Mouse (Mus musculus) forebrain, embryonic 11.5 days (tissue): Measurements from ENCODE around the gene Epha6. TPM values are rescaled to one million over a fixed set of nuclear protein-coding genes. Genes with fewer than 3 reads are reported as not detected.

Experiments
- ATAC-seq: fragments of 200-750 bp; cut with Nextera tagmentation; replicated peaks from 2 replicates; pipeline ENCODE4 v1.8.0; 2017; ENCODE audit warnings: moderate TSS enrichment; ENCODE audit not compliant: low FRiP score
- DNase-seq: peaks from one replicate; pipeline ENCODE4 v3.0.0-alpha.2; 2017; ENCODE audit warnings: low spot score
- H3K27ac ChIP-seq: fragments of 300-500 bp; sonication (generic); 2 replicates; pipeline ENCODE4 v1.5.1; 2014; ENCODE audit warnings: low read depth, low read length
- H3K27me3 ChIP-seq: fragments of 300-500 bp; sonication (generic); 2 replicates; pipeline ENCODE4 v1.6.1; 2014; ENCODE audit warnings: mild to moderate bottlenecking, low read length, mixed read lengths; ENCODE audit not compliant: control insufficient read depth, insufficient read depth
- H3K36me3 ChIP-seq: fragments of 300-500 bp; sonication (generic); 2 replicates; pipeline ENCODE4 v1.6.1; 2014; ENCODE audit warnings: mild to moderate bottlenecking, low read length, moderate library complexity, mixed read lengths; ENCODE audit not compliant: control insufficient read depth, insufficient read depth
- H3K4me1 ChIP-seq: fragments of 300-500 bp; sonication (generic); replicated peaks from 2 replicates; pipeline ENCODE4 v1.6.1; 2014; ENCODE audit warnings: low read length, mixed read lengths; ENCODE audit not compliant: control insufficient read depth, insufficient read depth
- H3K4me2 ChIP-seq: fragments of 300-500 bp; sonication (generic); 2 replicates; pipeline ENCODE4 v1.6.1; 2014; ENCODE audit warnings: low read depth, mild to moderate bottlenecking, low read length, moderate library complexity, mixed read lengths; ENCODE audit not compliant: severe bottlenecking
- H3K4me3 ChIP-seq: fragments of 300-500 bp; sonication (generic); 2 replicates; pipeline ENCODE4 v1.5.1; 2014; ENCODE audit warnings: low read depth, low read length
- H3K9ac ChIP-seq: fragments of 300-500 bp; sonication (generic); 2 replicates; pipeline ENCODE4 v1.6.1; 2014; ENCODE audit warnings: low read length
- H3K9me3 ChIP-seq: fragments of 300-500 bp; sonication (generic); 2 replicates; pipeline ENCODE4 v1.6.1; 2016; ENCODE audit warnings: low read length, mixed read lengths; ENCODE audit not compliant: control insufficient read depth
- WGBS: fragments of 180-500 bp; shearing (Covaris S2); extraction: QIAGEN DNeasy Blood & Tissue Kit; methylation state at CpG from one replicate; pipeline ENCODE4 v1.1.7; 2014; 5-methylcytosine and 5-hydroxymethylcytosine counted together
- polyA plus RNA-seq: library from polyadenylated mRNA; unstranded; fragments of >200 nt; fragmentation: Nextera tagmentation; extraction: Ambion mirVana; gene quantifications from 2 replicates; pipeline ENCODE4 v1.2.1, GENCODE M21; 2014

Gene Epha6
- polyA plus RNA-seq, 1 experiment from 2014 or later: 0.68 TPM

DNA sequence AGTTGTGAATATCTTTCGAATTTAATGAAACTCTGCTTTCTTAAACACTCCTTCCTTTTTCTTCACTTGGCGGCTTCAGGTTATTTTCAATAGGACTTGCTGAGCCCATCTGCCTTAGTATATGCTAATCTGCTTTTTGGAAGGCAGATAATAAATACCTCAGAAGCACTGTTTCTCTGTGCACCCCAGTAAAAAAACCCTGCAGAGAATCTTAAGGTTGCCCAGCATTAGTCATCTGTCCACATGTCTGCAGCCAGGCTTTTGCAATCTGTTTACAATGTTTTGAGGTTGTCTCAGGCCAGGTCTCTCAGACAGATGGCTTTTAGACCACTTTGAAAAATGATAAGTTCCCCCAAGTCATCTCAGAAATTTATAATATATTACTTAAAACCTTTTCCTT is 649.6 kb downstream of the Epha6 start:
- Histone ChIP-seq H3K9ac (no peak overlapping the region), H3K27me3 (no peaks in the 10 kb centered on the region), H3K4me3 (no peak overlapping the region), H3K4me1 (no peaks in the 10 kb centered on the region), H3K4me2 (no peak overlapping the region), H3K9me3 (no peaks in the 10 kb centered on the region), H3K36me3 (no peaks in the 10 kb centered on the region), H3K27ac (no peak overlapping the region)
- WGBS: 87% methylated on average over 2 of the region's 2 CpGs
- ATAC-seq (no peak), DNase-seq (no peak)

DNA sequence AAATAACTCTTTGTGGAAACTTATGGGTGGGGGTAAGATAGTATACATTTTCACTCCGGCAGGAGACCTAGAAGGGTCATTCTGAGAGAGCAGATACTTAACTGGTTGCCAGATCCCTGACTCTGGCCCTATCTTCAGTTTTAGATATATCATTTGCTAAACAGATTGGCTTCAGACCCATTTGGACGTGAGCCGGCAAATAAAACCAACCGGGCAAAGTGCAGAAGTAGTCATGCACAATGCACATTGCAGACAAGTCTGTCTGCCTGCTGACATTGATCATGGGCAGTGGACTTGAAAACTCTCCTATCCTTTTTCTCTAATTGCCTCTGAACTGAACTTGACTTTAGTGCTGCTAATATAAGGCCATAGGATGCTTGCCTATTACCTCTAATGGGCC is 681.6 kb downstream of the Epha6 start:
- H3K36me3 ChIP-seq: no peaks in the 10 kb centered on the region
- H3K4me3 ChIP-seq: no peak overlapping the region
- no peak for ATAC-seq

DNA sequence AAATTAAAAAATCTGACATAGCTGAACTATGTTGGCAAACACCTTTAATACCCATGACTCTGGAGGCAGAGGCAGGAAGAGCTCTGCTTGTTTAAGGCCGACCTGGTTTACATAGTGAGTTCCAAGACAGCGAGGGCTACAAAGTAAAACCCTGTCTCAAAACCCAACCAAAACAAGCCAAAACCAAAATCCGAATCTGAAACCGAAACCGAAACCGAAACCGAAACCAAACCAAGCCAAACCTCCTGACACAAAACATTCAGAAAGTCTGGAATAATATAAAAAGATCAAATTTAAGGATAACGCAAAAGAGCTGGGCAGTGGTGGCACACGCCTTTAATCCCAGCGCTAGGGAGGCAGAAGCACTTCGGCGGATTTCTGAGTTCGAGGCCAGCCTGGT is 725.3 kb downstream of the Epha6 start:
- H3K4me2 ChIP-seq: no peak overlapping the region
- no peak for ATAC-seq
- H3K4me1 ChIP-seq: no peaks in the 10 kb centered on the region
- no peaks in the 10 kb centered on the region for H3K9me3 ChIP-seq
- 95% methylated on average over 13 of the region's 13 CpGs for WGBS
- no peak for DNase-seq
- no peaks in the 10 kb centered on the region for H3K36me3 ChIP-seq
- no peak overlapping the region for H3K9ac ChIP-seq
- H3K4me3 ChIP-seq: no peak overlapping the region
- no peak overlapping the region for H3K27ac ChIP-seq
- no peaks in the 10 kb centered on the region for H3K27me3 ChIP-seq

More for the DNA sequence above, 681.6 kb downstream of the Epha6 start:
- H3K4me2 ChIP-seq: no peak overlapping the region
- no peaks in the 10 kb centered on the region for H3K27me3 ChIP-seq
- H3K9me3 ChIP-seq: no peaks in the 10 kb centered on the region
- H3K27ac ChIP-seq: no peak overlapping the region
- DNase-seq: no peak
- 96% methylated on average over 4 of the region's 4 CpGs for WGBS
- no peaks in the 10 kb centered on the region for H3K4me1 ChIP-seq
- no peak overlapping the region for H3K9ac ChIP-seq

DNA sequence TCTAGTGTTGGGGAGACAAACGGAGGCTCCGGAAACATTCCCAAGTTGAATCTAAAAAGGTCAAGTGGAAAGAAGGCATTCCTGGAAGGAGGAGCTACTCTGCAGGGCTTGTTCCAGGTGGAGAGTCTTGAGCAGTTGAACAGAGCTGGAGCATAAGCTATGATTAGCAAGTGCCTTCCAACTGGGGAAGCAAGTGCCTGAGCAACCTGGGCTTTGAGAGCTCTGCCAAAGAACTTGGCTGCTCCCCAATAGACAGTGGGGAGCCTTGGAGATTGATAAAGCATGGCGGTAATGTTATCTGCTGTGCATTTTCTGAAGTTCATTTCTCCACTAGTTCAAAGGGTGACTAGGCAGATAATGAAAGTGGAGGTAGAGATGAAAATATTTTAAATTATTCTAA is 733.5 kb downstream of the Epha6 start:
- WGBS: 94% methylated on average over 3 of the region's 3 CpGs
- no peaks in the 10 kb centered on the region for H3K4me1 ChIP-seq
- H3K27me3 ChIP-seq: no peaks in the 10 kb centered on the region
- H3K9ac ChIP-seq: no peak overlapping the region
- H3K27ac ChIP-seq: no peak overlapping the region
- ATAC-seq: no peak
- no peak overlapping the region for H3K4me3 ChIP-seq
- no peak for DNase-seq
- H3K4me2 ChIP-seq: no peak overlapping the region
- H3K36me3 ChIP-seq: no peaks in the 10 kb centered on the region
- H3K9me3 ChIP-seq: no peaks in the 10 kb centered on the region

DNA sequence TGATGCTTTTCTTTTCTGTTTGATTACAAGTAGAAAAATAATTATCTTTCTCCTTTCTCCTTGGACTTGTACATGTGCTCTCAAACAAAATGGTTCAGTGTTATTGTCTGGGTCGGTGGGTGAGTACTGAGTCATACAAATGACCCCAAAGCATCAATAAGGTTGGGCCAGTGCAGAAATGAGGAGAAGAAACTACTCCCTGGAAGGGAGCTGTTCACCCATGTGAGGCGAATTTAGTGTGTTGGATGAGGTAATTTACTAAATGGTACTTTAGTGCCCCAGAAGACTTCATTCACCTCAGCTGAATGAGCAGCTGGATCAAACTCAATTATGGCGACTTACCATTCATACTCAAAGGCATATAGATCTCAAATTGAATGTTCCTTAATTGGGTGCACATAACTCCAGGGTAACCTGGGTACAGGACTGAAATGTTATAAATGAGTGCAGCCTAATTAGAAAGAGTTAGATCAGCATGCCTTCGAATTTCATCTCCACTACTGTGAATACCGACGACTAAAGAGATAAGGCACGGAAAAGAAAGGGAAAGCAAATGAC is 751.1 kb downstream of the Epha6 start:
- Histone ChIP-seq H3K4me3 (no peak overlapping the region), H3K9me3 (no peaks in the 10 kb centered on the region), H3K27ac (no peak overlapping the region; the same call in 1 of the 2 replicates), H3K4me1 (peaks cover 4% of the 10 kb centered on the region; the same call in 1 of the 2 replicates), H3K9ac (no peak overlapping the region), H3K27me3 (no peaks in the 10 kb centered on the region), H3K4me2 (no peak overlapping the region), H3K36me3 (no peaks in the 10 kb centered on the region)
- DNase-seq: no peak
- ATAC-seq: peak; percentile 95
- WGBS: 26% methylated on average over 7 of the region's 7 CpGs

DNA sequence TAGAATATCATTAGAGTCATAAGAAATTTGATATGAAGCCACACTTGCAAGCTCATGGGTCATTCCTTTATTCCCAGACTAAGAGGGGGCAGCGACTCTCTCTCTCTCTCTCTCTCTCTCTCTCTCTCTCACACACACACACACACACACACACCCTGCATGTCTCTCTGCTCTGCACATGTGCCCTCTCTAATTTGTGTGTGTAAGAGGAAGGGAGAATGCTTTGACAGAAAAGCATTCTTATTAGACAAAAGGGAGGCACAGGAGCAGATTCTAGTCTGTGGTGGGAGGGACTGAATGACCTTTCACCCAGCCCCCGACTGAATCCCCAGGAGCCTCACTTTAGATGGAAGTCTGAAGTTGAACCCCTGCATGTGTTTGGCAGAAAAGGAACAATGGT is 752.6 kb downstream of the Epha6 start:
- Histone ChIP-seq H3K4me2 (no peak overlapping the region), H3K4me1 (peaks cover 4% of the 10 kb centered on the region; the same call in 1 of the 2 replicates), H3K9ac (no peak overlapping the region), H3K9me3 (no peaks in the 10 kb centered on the region), H3K27ac (no peak overlapping the region), H3K36me3 (no peaks in the 10 kb centered on the region), H3K4me3 (no peak overlapping the region), H3K27me3 (no peaks in the 10 kb centered on the region)
- 13% methylated on average over 2 of the region's 2 CpGs for WGBS
- ATAC-seq (0 out of 2 replicates have a peak, but pooled peaks have one; percentile 19), DNase-seq (no peak)

DNA sequence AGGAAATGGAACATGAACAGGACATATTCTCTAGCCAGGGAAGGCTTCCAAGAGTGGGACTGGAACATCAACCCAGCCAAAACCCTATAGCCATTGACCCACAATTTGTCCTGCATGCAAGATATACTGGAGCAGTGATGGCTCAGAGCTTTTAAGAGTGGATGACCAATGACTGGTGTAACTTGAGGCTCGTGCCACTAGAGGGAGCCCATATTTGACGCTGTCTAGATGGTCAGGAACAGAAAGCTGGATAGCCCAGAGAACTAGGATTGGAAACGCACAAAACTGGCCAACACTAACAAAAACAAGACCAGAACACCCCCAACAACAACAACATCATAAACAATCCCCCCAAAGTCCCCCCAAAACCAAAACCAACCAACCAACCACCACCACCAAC is 758.8 kb downstream of the Epha6 start:
- Histone ChIP-seq H3K36me3 (no peaks in the 10 kb centered on the region), H3K4me2 (no peak overlapping the region), H3K27me3 (no peaks in the 10 kb centered on the region), H3K27ac (no peak overlapping the region), H3K9me3 (no peaks in the 10 kb centered on the region), H3K9ac (no peak overlapping the region), H3K4me3 (no peak overlapping the region), H3K4me1 (no peaks in the 10 kb centered on the region)
- peak; percentile 61 for DNase-seq
- peak; percentile 71 for ATAC-seq
- WGBS: 27% methylated on average over 3 of the region's 3 CpGs

DNA sequence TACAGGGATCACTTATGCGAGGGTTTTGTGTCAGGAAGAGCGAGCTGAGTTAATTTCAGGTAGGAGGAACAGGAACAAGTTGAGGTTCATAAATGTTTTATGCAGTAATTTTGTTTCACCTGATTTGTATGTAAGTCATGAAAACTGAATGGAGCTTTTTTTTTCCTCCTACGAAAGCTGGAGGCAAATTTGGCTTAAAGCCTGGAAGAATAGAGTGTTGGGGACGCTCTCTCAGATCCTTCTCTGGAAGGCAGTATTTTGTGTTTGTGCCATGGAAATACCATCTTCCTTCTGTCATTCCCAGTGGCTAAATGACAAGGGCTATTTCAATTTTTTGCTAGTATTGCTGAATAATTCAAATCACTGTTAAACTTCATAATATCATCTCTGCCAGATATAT is 768.6 kb downstream of the Epha6 start:
- no peaks in the 10 kb centered on the region for H3K36me3 ChIP-seq
- H3K4me1 ChIP-seq: no peaks in the 10 kb centered on the region
- no peak overlapping the region for H3K4me2 ChIP-seq
- H3K27ac ChIP-seq: no peak overlapping the region
- ATAC-seq (no peak), DNase-seq (no peak)
- WGBS: 89% methylated on average over 4 of the region's 4 CpGs
- H3K9ac ChIP-seq: no peak overlapping the region
- no peaks in the 10 kb centered on the region for H3K27me3 ChIP-seq
- H3K4me3 ChIP-seq: no peak overlapping the region
- no peaks in the 10 kb centered on the region for H3K9me3 ChIP-seq

DNA sequence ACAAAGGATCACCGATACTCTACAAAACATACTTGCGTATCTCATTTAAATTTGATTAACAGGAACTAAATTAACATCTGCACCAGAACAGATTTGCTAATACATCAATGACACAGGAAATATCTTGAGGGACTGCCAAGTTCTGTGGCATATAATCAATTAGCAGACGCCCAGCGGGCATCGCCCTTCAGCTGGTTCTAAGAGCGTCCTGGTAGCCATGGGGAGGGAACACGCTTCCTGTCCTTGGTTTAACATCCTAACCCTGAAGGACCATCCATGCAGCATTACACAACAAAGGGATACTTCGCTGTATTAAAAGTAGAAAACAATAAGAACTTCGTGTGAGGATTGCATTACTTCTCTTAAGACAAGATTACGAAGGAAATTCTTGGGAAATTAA is 769.0 kb downstream of the Epha6 start:
- Histone ChIP-seq H3K36me3 (no peaks in the 10 kb centered on the region), H3K4me1 (no peaks in the 10 kb centered on the region), H3K4me3 (no peak overlapping the region), H3K27ac (no peak overlapping the region), H3K9me3 (no peaks in the 10 kb centered on the region), H3K4me2 (no peak overlapping the region), H3K27me3 (no peaks in the 10 kb centered on the region), H3K9ac (no peak overlapping the region)
- WGBS: 92% methylated on average over 10 of the region's 10 CpGs
- ATAC-seq (no peak), DNase-seq (no peak)
